Mouse (Mus musculus): ENCODE measurements around the gene Gapdh. TPM values are rescaled to one million over a fixed set of nuclear protein-coding genes. Genes with fewer than 3 reads are reported as not detected.

The Gapdh gene
- polyA plus RNA-seq, 1 experiment from 2014 or later = 2,102 TPM

DNA sequence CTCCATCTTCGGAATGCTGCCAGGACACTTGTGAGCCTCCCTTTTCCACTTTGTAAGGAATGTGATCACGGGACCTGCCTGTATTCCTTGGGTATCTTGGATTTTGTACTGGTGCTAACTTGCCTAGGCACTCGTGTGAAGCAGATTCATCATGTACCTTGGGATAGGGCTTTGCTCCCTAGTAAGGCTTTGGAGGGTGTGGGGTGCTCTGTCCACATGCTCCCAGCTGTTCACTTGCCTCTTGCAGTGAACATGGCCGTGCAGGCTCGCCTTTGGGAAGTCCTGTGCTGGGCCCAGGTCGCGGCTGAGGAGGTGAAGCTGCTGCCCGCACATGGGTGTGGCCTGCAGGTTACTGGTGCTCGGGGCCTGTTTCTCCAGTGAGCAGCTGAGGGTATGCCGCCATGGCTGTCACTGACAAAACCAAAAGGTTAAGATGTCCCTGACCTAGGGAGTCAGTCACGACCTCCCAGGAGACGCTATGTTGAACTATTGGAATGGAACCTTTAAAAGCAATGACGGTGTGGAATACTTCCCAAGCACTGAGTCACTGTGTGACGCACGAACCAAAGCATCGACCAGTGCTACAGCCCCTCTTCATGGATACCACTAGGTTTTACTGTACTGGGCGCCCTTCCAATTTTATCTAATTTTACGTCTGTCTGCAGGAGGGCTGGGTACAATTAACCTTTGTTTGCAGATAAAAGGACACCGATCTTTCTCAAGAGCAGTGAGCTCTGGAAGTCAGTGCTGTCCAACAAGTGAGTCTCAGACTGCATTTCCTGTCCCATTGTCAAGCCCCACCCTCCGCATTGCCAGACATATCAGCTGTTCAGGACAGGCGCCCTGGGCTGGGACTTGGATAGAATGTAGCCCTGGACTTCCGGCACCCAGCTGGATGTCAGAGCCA is 5.2 kb downstream of the Gapdh start:
- Histone ChIP-seq H3K36me3 (ENCODE audit: insufficient read depth, low read length) (peaks cover 39% of the 10 kb centered on the region), H3K4me2 (replicated peaks; ENCODE audit: low read depth, low read length) (no peak overlapping the region), H3K27me3 (ENCODE audit: insufficient read depth, low read length) (no peaks in the 10 kb centered on the region), H3K4me1 (ENCODE audit: insufficient read depth, low read length) (peaks cover 39% of the 10 kb centered on the region), H3K9me3 (ENCODE audit: low read length) (no peaks in the 10 kb centered on the region), H3K27ac (ENCODE audit: low read length) (peak overlapping the region; percentile 46; the same call in 1 of the 2 replicates), H3K4me3 (ENCODE audit: low read length) (no peak overlapping the region), H3K9ac (replicated peaks; ENCODE audit: low read length) (no peak overlapping the region)
- WGBS = 27% methylated on average over 22 of the region's 22 CpGs
- ATAC-seq (ENCODE audit: low FRiP score, low TSS enrichment) = no peak

DNA sequence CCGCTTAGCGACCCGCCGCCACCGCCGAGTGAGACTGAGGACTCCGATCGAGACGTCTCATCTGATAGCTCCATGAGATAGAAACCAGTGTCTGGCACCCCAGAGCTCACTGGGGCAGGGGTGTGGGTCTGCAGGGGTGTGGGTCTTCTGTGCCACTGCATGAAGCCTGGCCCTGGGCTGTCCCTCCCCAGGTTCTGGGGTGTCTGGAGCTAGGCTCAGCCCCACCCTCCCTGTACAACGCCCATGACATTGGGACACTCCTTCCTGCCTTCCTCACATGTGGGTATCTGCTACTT is 5.8 kb downstream of the Gapdh start:
- H3K27ac ChIP-seq (ENCODE audit: low read length) = no peak overlapping the region; the same call in 1 of the 2 replicates
- H3K9me3 ChIP-seq (ENCODE audit: low read length) = no peaks in the 10 kb centered on the region
- H3K4me1 ChIP-seq (ENCODE audit: insufficient read depth, low read length) = peaks cover 39% of the 10 kb centered on the region
- H3K36me3 ChIP-seq (ENCODE audit: insufficient read depth, low read length) = peaks cover 39% of the 10 kb centered on the region
- no peak overlapping the region for H3K9ac ChIP-seq (replicated peaks; ENCODE audit: low read length)
- no peaks in the 10 kb centered on the region for H3K27me3 ChIP-seq (ENCODE audit: insufficient read depth, low read length)
- WGBS = 44% methylated on average over 10 of the region's 10 CpGs
- no peak overlapping the region for H3K4me3 ChIP-seq (ENCODE audit: low read length)
- ATAC-seq (ENCODE audit: low FRiP score, low TSS enrichment) = no peak
- no peak overlapping the region for H3K4me2 ChIP-seq (replicated peaks; ENCODE audit: low read depth, low read length)

DNA sequence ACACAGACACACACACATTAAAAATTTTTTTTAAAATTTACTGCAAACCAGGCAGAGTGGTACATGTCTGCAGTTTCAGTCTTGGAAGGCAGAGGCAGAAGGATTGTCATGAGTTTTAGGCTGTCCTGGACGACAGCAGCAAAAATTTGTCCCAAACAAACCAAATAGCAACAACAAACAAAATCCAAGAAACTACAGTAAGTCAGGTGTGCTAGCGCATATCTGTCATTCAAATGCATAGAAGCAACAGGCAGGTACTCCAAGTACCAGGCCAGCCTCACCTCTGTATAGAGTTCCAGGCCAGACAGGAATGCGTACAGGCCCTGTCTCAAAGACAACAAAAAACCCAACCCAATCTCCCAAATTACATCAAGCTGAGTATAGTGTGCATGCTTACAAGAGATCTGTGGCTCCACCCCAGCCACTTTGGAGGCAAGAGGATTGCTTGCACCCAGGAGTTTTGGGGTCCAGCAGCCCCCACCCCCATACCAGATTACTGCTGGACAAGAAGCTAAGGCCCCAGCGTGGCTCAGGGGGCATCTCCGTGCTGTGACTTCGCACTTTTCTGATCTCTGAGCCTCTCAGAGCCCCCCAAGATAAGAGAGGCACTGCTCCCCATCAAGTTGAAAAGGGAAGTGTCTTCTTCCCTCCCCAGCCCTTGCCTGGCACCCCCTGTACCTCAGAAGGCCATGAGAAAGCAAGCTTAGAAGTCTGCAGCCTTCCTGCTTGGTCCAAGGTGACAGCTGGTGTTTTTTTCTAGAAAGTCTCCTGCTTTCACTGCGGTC is 6.3 kb downstream of the Gapdh start:
- no peak for ATAC-seq (ENCODE audit: low FRiP score, low TSS enrichment)
- Histone ChIP-seq H3K36me3 (ENCODE audit: insufficient read depth, low read length) (peaks cover 39% of the 10 kb centered on the region), H3K4me1 (ENCODE audit: insufficient read depth, low read length) (peaks cover 39% of the 10 kb centered on the region), H3K27ac (ENCODE audit: low read length) (no peak overlapping the region), H3K4me3 (ENCODE audit: low read length) (no peak overlapping the region), H3K4me2 (replicated peaks; ENCODE audit: low read depth, low read length) (no peak overlapping the region), H3K9ac (replicated peaks; ENCODE audit: low read length) (no peak overlapping the region), H3K9me3 (ENCODE audit: low read length) (no peaks in the 10 kb centered on the region), H3K27me3 (ENCODE audit: insufficient read depth, low read length) (no peaks in the 10 kb centered on the region)
- WGBS = 74% methylated on average over 7 of the region's 7 CpGs

DNA sequence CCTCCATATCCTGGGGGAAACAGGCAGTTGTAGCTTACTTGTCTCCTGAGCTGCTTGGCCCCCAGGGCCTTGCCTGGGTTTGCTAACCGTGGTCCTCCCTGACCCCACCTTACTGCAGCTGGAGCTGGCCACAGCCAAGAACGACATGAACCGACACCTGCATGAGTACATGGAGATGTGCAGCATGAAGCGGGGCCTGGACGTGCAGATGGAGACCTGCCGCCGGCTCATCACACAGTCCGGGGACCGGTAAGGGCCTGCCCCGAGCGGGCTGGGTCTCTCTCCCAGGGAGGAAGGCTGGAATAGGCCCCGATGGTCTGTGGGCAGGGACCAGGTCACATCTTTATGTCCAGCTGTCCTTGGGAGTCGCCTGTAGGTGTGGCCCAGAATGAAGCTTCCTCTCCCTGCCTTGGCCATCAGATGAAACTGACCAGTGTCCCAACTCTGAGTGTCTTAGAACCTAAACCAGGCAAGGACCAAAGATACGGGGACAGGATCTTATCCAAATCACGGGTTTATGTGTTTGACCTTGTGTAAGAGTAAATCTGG is 7.2 kb downstream of the Gapdh start:
- no peak overlapping the region for H3K27ac ChIP-seq (ENCODE audit: low read length)
- H3K9me3 ChIP-seq (ENCODE audit: low read length) = no peaks in the 10 kb centered on the region
- H3K4me3 ChIP-seq (ENCODE audit: low read length) = no peak overlapping the region
- H3K4me2 ChIP-seq (replicated peaks; ENCODE audit: low read depth, low read length) = no peak overlapping the region
- ATAC-seq (ENCODE audit: low FRiP score, low TSS enrichment) = no peak
- peaks cover 37% of the 10 kb centered on the region for H3K36me3 ChIP-seq (ENCODE audit: insufficient read depth, low read length)
- H3K4me1 ChIP-seq (ENCODE audit: insufficient read depth, low read length) = peaks cover 37% of the 10 kb centered on the region
- 77% methylated on average over 15 of the region's 15 CpGs for WGBS
- H3K27me3 ChIP-seq (ENCODE audit: insufficient read depth, low read length) = no peaks in the 10 kb centered on the region
- no peak overlapping the region for H3K9ac ChIP-seq (replicated peaks; ENCODE audit: low read length)

DNA sequence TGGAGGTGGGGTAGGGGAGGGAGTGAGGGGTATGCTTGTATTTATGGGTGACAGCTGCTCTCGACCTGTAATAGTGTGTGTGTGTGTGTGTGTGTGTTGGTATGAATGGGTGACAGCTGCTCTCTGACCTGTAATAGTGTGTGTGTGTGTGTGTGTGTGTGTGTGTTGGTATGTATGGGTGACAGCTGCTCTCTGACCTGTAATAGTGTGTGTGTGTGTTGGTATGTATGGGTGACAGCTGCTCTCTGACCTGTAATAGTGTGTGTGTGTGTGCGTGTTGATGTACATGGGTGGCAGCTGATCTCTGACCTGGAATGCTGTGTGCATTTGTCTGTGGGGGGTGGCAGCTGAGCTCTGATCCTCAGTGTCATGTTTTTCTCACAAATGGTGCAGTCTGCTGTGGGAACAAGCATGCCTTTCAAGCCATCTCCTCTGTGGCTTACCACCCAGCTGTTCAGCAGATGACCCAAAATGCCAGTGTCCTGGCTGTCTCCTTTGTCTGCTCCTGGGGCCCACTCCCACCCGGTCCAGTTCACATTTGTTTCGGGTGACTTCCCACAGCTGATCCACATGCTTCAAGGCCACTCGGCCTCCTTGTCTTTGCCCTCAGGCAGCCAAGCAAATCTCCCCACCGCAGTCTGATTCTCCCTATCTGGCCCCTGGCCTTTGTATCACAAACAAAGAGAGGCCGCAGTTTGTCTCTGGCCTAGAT is 9.2 kb downstream of the Gapdh start:
- peaks cover 27% of the 10 kb centered on the region for H3K4me1 ChIP-seq (ENCODE audit: insufficient read depth, low read length)
- no peaks in the 10 kb centered on the region for H3K27me3 ChIP-seq (ENCODE audit: insufficient read depth, low read length)
- no peaks in the 10 kb centered on the region for H3K9me3 ChIP-seq (ENCODE audit: low read length)
- H3K4me2 ChIP-seq (replicated peaks; ENCODE audit: low read depth, low read length) = no peak overlapping the region
- H3K27ac ChIP-seq (ENCODE audit: low read length) = peak overlapping the region; percentile 61; the same call in 1 of the 2 replicates
- H3K4me3 ChIP-seq (ENCODE audit: low read length) = no peak overlapping the region
- peak overlapping the region; percentile 24; the same call in 1 of the 2 replicates for H3K9ac ChIP-seq (replicated peaks; ENCODE audit: low read length)
- H3K36me3 ChIP-seq (ENCODE audit: insufficient read depth, low read length) = peaks cover 32% of the 10 kb centered on the region
- no peak; the same call in 1 of the 2 replicates for ATAC-seq (ENCODE audit: low FRiP score, low TSS enrichment)
- 34% methylated on average over 7 of the region's 7 CpGs for WGBS

DNA sequence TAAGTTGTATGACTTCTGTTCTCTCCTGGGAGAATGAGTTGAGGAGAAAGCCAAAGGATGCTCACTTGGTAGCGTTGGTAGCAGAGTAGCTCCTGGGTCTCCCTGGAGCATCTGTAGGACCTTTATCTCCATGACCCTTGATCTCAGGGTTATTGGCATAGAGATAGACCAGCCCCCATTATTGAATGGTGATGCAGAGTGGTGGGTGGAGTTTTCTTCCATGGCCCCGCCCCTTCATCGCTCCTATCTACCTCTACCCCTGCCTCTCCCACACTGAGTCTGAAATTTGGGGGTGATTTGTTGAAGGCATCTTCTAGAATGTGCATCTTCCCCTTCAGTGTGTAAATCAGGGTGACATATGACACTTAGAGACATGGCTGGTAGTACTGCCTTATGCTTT is 9.8 kb downstream of the Gapdh start:
- no peak overlapping the region for H3K9ac ChIP-seq (replicated peaks; ENCODE audit: low read length)
- no peak overlapping the region for H3K4me2 ChIP-seq (replicated peaks; ENCODE audit: low read depth, low read length)
- no peaks in the 10 kb centered on the region for H3K27me3 ChIP-seq (ENCODE audit: insufficient read depth, low read length)
- peaks cover 23% of the 10 kb centered on the region for H3K4me1 ChIP-seq (ENCODE audit: insufficient read depth, low read length)
- no peaks in the 10 kb centered on the region for H3K9me3 ChIP-seq (ENCODE audit: low read length)
- H3K36me3 ChIP-seq (ENCODE audit: insufficient read depth, low read length) = peaks cover 30% of the 10 kb centered on the region
- H3K27ac ChIP-seq (ENCODE audit: low read length) = no peak overlapping the region
- no peak for ATAC-seq (ENCODE audit: low FRiP score, low TSS enrichment)
- WGBS = 91% methylated on average over 3 of the region's 3 CpGs
- no peak overlapping the region for H3K4me3 ChIP-seq (ENCODE audit: low read length)

DNA sequence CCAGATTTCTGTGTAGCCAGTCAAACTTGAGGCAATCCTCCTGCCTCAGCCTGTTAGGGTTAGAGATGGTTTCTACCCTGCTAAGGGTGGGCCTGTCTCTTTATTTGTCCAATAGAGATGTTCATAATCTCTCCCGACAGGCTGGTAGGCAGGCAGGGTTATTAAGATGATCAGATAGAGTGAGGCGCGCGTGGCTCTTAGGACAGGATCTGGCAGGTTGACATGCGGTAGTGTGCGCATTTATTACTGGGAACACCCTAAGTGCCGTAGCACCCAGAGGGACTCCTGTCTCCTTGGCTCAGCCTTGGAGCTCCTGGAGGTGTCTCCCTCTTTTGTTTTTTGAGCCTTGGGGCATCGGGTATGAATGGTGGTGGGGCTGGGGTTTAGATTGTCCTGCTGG is 11.0 kb downstream of the Gapdh start:
- peaks cover 15% of the 10 kb centered on the region; the same call in 1 of the 2 replicates for H3K4me1 ChIP-seq (ENCODE audit: insufficient read depth, low read length)
- no peak overlapping the region for H3K27ac ChIP-seq (ENCODE audit: low read length)
- H3K36me3 ChIP-seq (ENCODE audit: insufficient read depth, low read length) = peaks cover 20% of the 10 kb centered on the region; the same call in 1 of the 2 replicates
- H3K9ac ChIP-seq (replicated peaks; ENCODE audit: low read length) = no peak overlapping the region; the same call in 1 of the 2 replicates
- 85% methylated on average over 8 of the region's 8 CpGs for WGBS
- H3K27me3 ChIP-seq (ENCODE audit: insufficient read depth, low read length) = no peaks in the 10 kb centered on the region
- no peak overlapping the region for H3K4me2 ChIP-seq (replicated peaks; ENCODE audit: low read depth, low read length)
- no peak overlapping the region for H3K4me3 ChIP-seq (ENCODE audit: low read length)
- no peaks in the 10 kb centered on the region for H3K9me3 ChIP-seq (ENCODE audit: low read length)
- ATAC-seq (ENCODE audit: low FRiP score, low TSS enrichment) = no peak

DNA sequence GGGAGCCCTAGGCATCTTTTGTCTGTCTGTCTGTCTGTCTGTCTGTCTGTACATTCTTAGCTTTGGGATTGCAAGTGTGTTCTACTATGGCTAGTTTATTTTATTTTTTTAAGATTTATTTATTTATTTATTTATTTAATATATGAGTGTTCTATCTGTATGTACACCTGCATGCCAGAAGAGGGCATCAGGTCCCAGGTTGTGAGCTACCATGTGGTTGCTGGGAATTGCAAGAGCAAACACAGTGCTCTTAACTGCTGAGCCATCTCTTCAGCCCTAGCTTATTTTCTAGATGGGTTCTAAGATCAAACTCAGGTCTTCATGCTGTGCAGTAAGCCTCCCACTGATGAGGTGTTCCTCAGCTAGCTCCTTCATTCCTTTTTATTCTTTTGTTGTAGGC is 11.7 kb downstream of the Gapdh start:
- peaks cover 19% of the 10 kb centered on the region; the same call in 1 of the 2 replicates for H3K36me3 ChIP-seq (ENCODE audit: insufficient read depth, low read length)
- no peak overlapping the region for H3K4me2 ChIP-seq (replicated peaks; ENCODE audit: low read depth, low read length)
- H3K4me3 ChIP-seq (ENCODE audit: low read length) = no peak overlapping the region
- no peak for ATAC-seq (ENCODE audit: low FRiP score, low TSS enrichment)
- no peak overlapping the region for H3K9ac ChIP-seq (replicated peaks; ENCODE audit: low read length)
- H3K27ac ChIP-seq (ENCODE audit: low read length) = no peak overlapping the region
- H3K9me3 ChIP-seq (ENCODE audit: low read length) = no peaks in the 10 kb centered on the region
- H3K4me1 ChIP-seq (ENCODE audit: insufficient read depth, low read length) = peaks cover 19% of the 10 kb centered on the region
- no peaks in the 10 kb centered on the region for H3K27me3 ChIP-seq (ENCODE audit: insufficient read depth, low read length)

DNA sequence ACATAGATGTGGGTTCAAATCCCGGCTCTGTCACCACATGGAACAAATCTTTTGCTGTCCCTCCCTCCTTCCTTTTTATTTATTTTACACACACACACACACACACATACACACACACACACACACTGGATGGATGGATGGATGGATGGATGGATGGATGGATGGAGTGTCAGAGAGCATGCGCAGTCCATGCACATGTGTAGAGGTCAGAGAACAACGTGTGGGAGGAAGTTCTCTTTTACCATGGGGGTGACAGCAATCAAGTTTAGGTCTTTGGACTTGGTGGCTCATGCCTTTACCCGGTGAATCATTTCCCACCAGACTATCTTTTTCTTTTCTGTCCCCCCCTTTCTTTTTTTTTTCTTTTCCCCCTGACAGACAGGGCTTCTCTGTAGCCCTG is 12.6 kb downstream of the Gapdh start:
- Histone ChIP-seq H3K9me3 (ENCODE audit: low read length) (no peaks in the 10 kb centered on the region), H3K27ac (ENCODE audit: low read length) (no peak overlapping the region), H3K36me3 (ENCODE audit: insufficient read depth, low read length) (peaks cover 12% of the 10 kb centered on the region; the same call in 1 of the 2 replicates), H3K9ac (replicated peaks; ENCODE audit: low read length) (no peak overlapping the region), H3K4me3 (ENCODE audit: low read length) (no peak overlapping the region), H3K4me1 (ENCODE audit: insufficient read depth, low read length) (peaks cover 27% of the 10 kb centered on the region), H3K27me3 (ENCODE audit: insufficient read depth, low read length) (no peaks in the 10 kb centered on the region), H3K4me2 (replicated peaks; ENCODE audit: low read depth, low read length) (no peak overlapping the region)
- 73% methylated on average over 4 of the region's 4 CpGs for WGBS
- no peak for ATAC-seq (ENCODE audit: low FRiP score, low TSS enrichment)

Data from kidney, embryonic 16.5 days (tissue).